Mouse (Mus musculus) mouse embryonic stem cell (cell line): ENCODE results near the gene Mrps22.

Experiments
- in situ Hi-C, 2 experiments: fragments of 300-500 bp; cut with MboI; formaldehyde crosslinking; loops; 1 replicate in 1 of 2; 3 replicates in 1 of 2; pipeline ENCODE4 v1.14.3; 2019 to 2020; ENCODE audit warnings: low sequenced_read_pairs in 2 of 2, low pct_unique_long_range_greater_than_20kb in 1 of 2, mixed read lengths in 1 of 2; ENCODE audit not compliant: unreplicated experiment in 1 of 2

Gene Mrps22

GRCm38 (mm10) chr9:98601156-98601836, at the start of gene Mrps22:
TSS of gene Mrps22 (minus strand) at chr9:98601660.
- in situ Hi-C loops: no loop called here

- in situ Hi-C loops: no loop called here
Observed at GRCm38 (mm10) chr9:98650547-98650946, 49.1 kb upstream of the Mrps22 start.

- in situ Hi-C loops: no loop called here
Observed at GRCm38 (mm10) chr9:98647418-98647817, 46.0 kb upstream of the Mrps22 start.

- in situ Hi-C loops: no loop called here
Observed at GRCm38 (mm10) chr9:98645750-98646149, 44.3 kb upstream of the Mrps22 start.

- in situ Hi-C loops: no loop called here
Observed at GRCm38 (mm10) chr9:98642126-98642525, 40.7 kb upstream of the Mrps22 start.

- in situ Hi-C loops: no loop called here
Observed at GRCm38 (mm10) chr9:98633287-98634162, 32.1 kb upstream of the Mrps22 start.

- in situ Hi-C loops: loop anchor here in 1 of 2 experiments (10.0 kb wide), 1 partner anchor 216 kb away; the partner anchor contains the start of gene Prr23a1
Observed at GRCm38 (mm10) chr9:98628480-98628879, 27.0 kb upstream of the Mrps22 start.

- in situ Hi-C loops: no loop called here
Observed at GRCm38 (mm10) chr9:98604896-98605295, 3.4 kb upstream of the Mrps22 start.

- in situ Hi-C loops: no loop called here
Observed at GRCm38 (mm10) chr9:98601837-98602359, 438 bp upstream of the Mrps22 start.

GRCm38 (mm10) chr9:98600094-98600493, 1.4 kb downstream of the Mrps22 start:
- in situ Hi-C loops: no loop called here

- in situ Hi-C loops: no loop called here
Observed at GRCm38 (mm10) chr9:98583852-98584251, 17.6 kb downstream of the Mrps22 start.

GRCm38 (mm10) chr9:98563137-98564126, 38.0 kb downstream of the Mrps22 start, which contains the start of gene Copb2:
TSS of gene Copb2 (plus strand) at chr9:98563721.
- in situ Hi-C loops: no loop called here

- in situ Hi-C loops: loop anchor here (10.0 to 25.0 kb wide), 2 partner anchors 129 to 132 kb away; partner anchors contain the start of gene Rbp1 (in 1 of the 2)
Observed at GRCm38 (mm10) chr9:98544042-98544441, 57.4 kb downstream of the Mrps22 start.
